Mouse (Mus musculus): ENCODE measurements around the gene Rhobtb1.
A peak's percentile ranks its signal among the peaks of the same experiment; 100 is the strongest.

Gene Rhobtb1

GRCm38 (mm10) chr10:69246762-69247161 is 95.5 kb downstream of the Rhobtb1 start:
- DNase-seq (ENCODE audit: low spot score), result no peak

GRCm38 (mm10) chr10:69247311-69248033 is 96.2 kb downstream of the Rhobtb1 start:
- DNase-seq (ENCODE audit: low spot score), result no peak

- no peak for DNase-seq (ENCODE audit: low spot score)
Observed at GRCm38 (mm10) chr10:69248261-69249160, 97.3 kb downstream of the Rhobtb1 start.

GRCm38 (mm10) chr10:69251254-69251653 is 100.0 kb downstream of the Rhobtb1 start:
- no peak for DNase-seq (ENCODE audit: low spot score)

GRCm38 (mm10) chr10:69252112-69253074 is 101.2 kb downstream of the Rhobtb1 start:
- no peak for DNase-seq (ENCODE audit: low spot score)

- peak; percentile 66 for DNase-seq (ENCODE audit: low spot score)
Observed at GRCm38 (mm10) chr10:69253075-69253685, 101.9 kb downstream of the Rhobtb1 start.

- no peak for DNase-seq (ENCODE audit: low spot score)
Observed at GRCm38 (mm10) chr10:69253686-69254080, 102.4 kb downstream of the Rhobtb1 start.

- peak; percentile 73 for DNase-seq (ENCODE audit: low spot score)
Observed at GRCm38 (mm10) chr10:69254390-69254847, 103.2 kb downstream of the Rhobtb1 start.

- DNase-seq (ENCODE audit: low spot score), result no peak
Observed at GRCm38 (mm10) chr10:69255594-69255993, 104.4 kb downstream of the Rhobtb1 start.

- no peak for DNase-seq (ENCODE audit: low spot score)
Observed at GRCm38 (mm10) chr10:69257592-69258133, 106.4 kb downstream of the Rhobtb1 start.

GRCm38 (mm10) chr10:69258588-69258987 is 107.4 kb downstream of the Rhobtb1 start:
- DNase-seq (ENCODE audit: low spot score), result no peak

GRCm38 (mm10) chr10:69259161-69259560 is 107.9 kb downstream of the Rhobtb1 start:
- no peak for DNase-seq (ENCODE audit: low spot score)

- no peak for DNase-seq (ENCODE audit: low spot score)
Observed at GRCm38 (mm10) chr10:69259929-69260328, 108.7 kb downstream of the Rhobtb1 start.

GRCm38 (mm10) chr10:69262918-69263822 is 111.9 kb downstream of the Rhobtb1 start:
- DNase-seq (ENCODE audit: low spot score), result no peak

GRCm38 (mm10) chr10:69263906-69264305 is 112.7 kb downstream of the Rhobtb1 start:
- peak; percentile 38 for DNase-seq (ENCODE audit: low spot score)

GRCm38 (mm10) chr10:69265421-69265820 is 114.2 kb downstream of the Rhobtb1 start:
- no peak for DNase-seq (ENCODE audit: low spot score)

GRCm38 (mm10) chr10:69268061-69268643 is 116.9 kb downstream of the Rhobtb1 start:
- DNase-seq (ENCODE audit: low spot score), result no peak

- no peak for DNase-seq (ENCODE audit: low spot score)
Observed at GRCm38 (mm10) chr10:69271436-69271835, 120.2 kb downstream of the Rhobtb1 start.

- DNase-seq (ENCODE audit: low spot score), result peak; percentile 37
Observed at GRCm38 (mm10) chr10:69274275-69274674, 123.0 kb downstream of the Rhobtb1 start.

GRCm38 (mm10) chr10:69274705-69275104 is 123.5 kb downstream of the Rhobtb1 start:
- DNase-seq (ENCODE audit: low spot score), result no peak

Data from embryo, embryonic 10.5 days (tissue).